Mouse (Mus musculus): ENCODE results near the gene Cenpm.

DNA sequence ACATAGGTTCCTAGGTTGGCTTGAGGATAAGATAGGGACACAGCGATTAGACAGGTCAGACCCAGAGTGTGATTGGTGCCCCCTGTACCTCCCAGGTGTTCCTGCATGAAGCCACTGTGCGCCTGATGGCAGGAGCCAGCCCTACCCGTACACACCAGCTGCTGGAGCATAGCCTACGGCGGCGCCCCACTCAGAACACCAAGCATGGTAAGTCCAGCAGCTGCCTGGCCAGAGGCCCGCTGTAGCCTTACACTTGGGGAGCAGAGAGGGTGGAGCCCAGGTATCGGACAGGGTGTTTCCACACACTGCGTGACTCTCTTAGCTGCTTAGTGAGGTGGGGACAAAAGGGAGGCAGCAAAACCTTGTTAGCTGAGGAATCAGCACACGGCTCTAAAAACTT is 41.5 kb downstream of the Cenpm start:
- TF ChIP-seq POLR2A (IDR thresholded peaks at IDR 0.05; ENCODE audit: borderline replicate concordance, extremely low read depth, low read depth, low read length): no peak
- TF ChIP-seq CTCF (IDR thresholded peaks at IDR 0.05; ENCODE audit: insufficient read depth, low read length): no peak
